Mouse (Mus musculus): ENCODE data around the gene Pacs1.
A peak's percentile ranks its signal among the peaks of the same experiment; 100 is the strongest.

Pacs1 gene

GRCm38 (mm10) chr19:5272801-5273733 is at the start of gene Pacs1:
Pacs1 (minus strand) TSS chr19:5273119.
- peak; percentile 95 for DNase-seq

- no peak for DNase-seq
These were observed 40.3 kb upstream of the Pacs1 start for GRCm38 (mm10) chr19:5313189-5313588.

- no peak for DNase-seq
These were observed 36.1 kb upstream of the Pacs1 start for GRCm38 (mm10) chr19:5309025-5309424.

- DNase-seq, result peak; percentile 21
These were observed 34.2 kb upstream of the Pacs1 start for GRCm38 (mm10) chr19:5306968-5307734.

- DNase-seq, result no peak
These were observed 33.4 kb upstream of the Pacs1 start for GRCm38 (mm10) chr19:5306279-5306678.

GRCm38 (mm10) chr19:5302455-5302854 is 29.5 kb upstream of the Pacs1 start:
- peak; percentile 75 for DNase-seq

GRCm38 (mm10) chr19:5300588-5300987 is 27.7 kb upstream of the Pacs1 start:
- no peak for DNase-seq

- no peak for DNase-seq
These were observed 25.2 kb upstream of the Pacs1 start, which contains the start of gene Gal3st3 for GRCm38 (mm10) chr19:5297903-5298800. Gal3st3 (plus strand) TSS chr19:5298331.

- no peak for DNase-seq
These were observed 23.7 kb upstream of the Pacs1 start for GRCm38 (mm10) chr19:5296630-5297029.

GRCm38 (mm10) chr19:5295736-5296075 is 22.8 kb upstream of the Pacs1 start:
- DNase-seq, result no peak

- peak; percentile 100 for DNase-seq
These were observed 22.2 kb upstream of the Pacs1 start, which contains the start of gene Sf3b2 for GRCm38 (mm10) chr19:5294972-5295735. Sf3b2 (minus strand) TSS chr19:5295455.

GRCm38 (mm10) chr19:5278381-5278780 is 5.5 kb upstream of the Pacs1 start:
- DNase-seq, result peak; percentile 52

GRCm38 (mm10) chr19:5277140-5277539 is 4.2 kb upstream of the Pacs1 start:
- peak; percentile 19 for DNase-seq

GRCm38 (mm10) chr19:5276531-5276930 is 3.6 kb upstream of the Pacs1 start:
- DNase-seq, result no peak

GRCm38 (mm10) chr19:5275736-5276135 is 2.8 kb upstream of the Pacs1 start:
- DNase-seq, result no peak

GRCm38 (mm10) chr19:5274641-5275040 is 1.7 kb upstream of the Pacs1 start:
- DNase-seq, result no peak

GRCm38 (mm10) chr19:5273916-5274315 is 997 bp upstream of the Pacs1 start:
- no peak for DNase-seq

GRCm38 (mm10) chr19:5272326-5272795 is 558 bp downstream of the Pacs1 start:
- DNase-seq, result peak; percentile 70

GRCm38 (mm10) chr19:5271430-5271829 is 1.5 kb downstream of the Pacs1 start:
- DNase-seq, result no peak

- no peak for DNase-seq
These were observed 3.5 kb downstream of the Pacs1 start for GRCm38 (mm10) chr19:5269392-5269791.

GRCm38 (mm10) chr19:5268875-5269274 is 4.0 kb downstream of the Pacs1 start:
- no peak for DNase-seq

- no peak for DNase-seq
These were observed 4.9 kb downstream of the Pacs1 start for GRCm38 (mm10) chr19:5268017-5268416.

All from lung, postnatal 10 days (tissue).